ENCODE assay signal across 14 mouse cellular contexts in genomic region chr15:85327808-85328207, GRCm38 (mm10). TPM values are rescaled to one million over a fixed set of nuclear protein-coding genes. Genes with fewer than 3 reads are reported as not detected.
DNase-seq lines count a peak whose midpoint lies in the region.
"Had no signal": no experiment of that assay in that cellular context is flagged by ENCODE, and none has a peak within 500 bp of the region (broad histone marks: within the 10 kb centered on the region; RNA-seq: fewer than 3 reads in every experiment).

No protein-coding gene starts in this region.

- peak; percentile 32 for DNase-seq in left cerebral cortex, adult 11 months (ENCODE audit: low spot score)
- no peak for DNase-seq in left cerebral cortex, postnatal 4 days
- DNase-seq in brain, adult 2 months (ENCODE audit: low read depth, low spot score) = peak; percentile 79
- DNase-seq in left cerebral cortex, adult 18-20 months (ENCODE audit: low spot score in 2 of 2) = peak; percentile 53 to 68
- DNase-seq in right cerebral cortex, postnatal 10 days (ENCODE audit: low spot score in 2 of 2) = peak; percentile 62 to 80
- no peak for DNase-seq in hindbrain, embryonic 10.5 days (ENCODE audit: low spot score)
- no peak for DNase-seq in adrenal gland, postnatal 10 days
- DNase-seq: adrenal gland, adult 2 months; cerebellum, adult 18-20 months; kidney, adult 8-10 months; thymus, adult 18-20 months had no signal

- H3K4me3 ChIP-seq in hindbrain, embryonic 10.5 days = no peak overlapping the region
- H3K4me3 ChIP-seq: embryonic facial prominence, embryonic 12.5 days; limb, embryonic 13.5 days; myocyte had no signal

- no peak overlapping the region for H3K27ac ChIP-seq in hindbrain, embryonic 10.5 days
- H3K27ac ChIP-seq: embryonic facial prominence, embryonic 12.5 days; limb, embryonic 13.5 days had no signal

- H3K4me1 ChIP-seq in hindbrain, embryonic 10.5 days (replicated peaks) = no peaks in the 10 kb centered on the region
- H3K4me1 ChIP-seq: embryonic facial prominence, embryonic 12.5 days; limb, embryonic 13.5 days had no signal

- intact Hi-C loops in left cerebral cortex, postnatal 4 days (cut with DNase I) = no loop called here

- H3K36me3 ChIP-seq in hindbrain, embryonic 10.5 days = no peaks in the 10 kb centered on the region
- H3K36me3 ChIP-seq: embryonic facial prominence, embryonic 12.5 days; limb, embryonic 13.5 days had no signal

- 0 out of 2 replicates have a peak, but pooled peaks cover 7% of the 10 kb centered on the region for H3K9me3 ChIP-seq in hindbrain, embryonic 10.5 days
- H3K9me3 ChIP-seq: embryonic facial prominence, embryonic 12.5 days; limb, embryonic 13.5 days had no signal

- H3K27me3 ChIP-seq in hindbrain, embryonic 10.5 days (ENCODE audit: insufficient read depth, poor library complexity, severe bottlenecking) = no peaks in the 10 kb centered on the region
- H3K27me3 ChIP-seq: embryonic facial prominence, embryonic 12.5 days; limb, embryonic 13.5 days had no signal

- WGBS in hindbrain, embryonic 10.5 days = 70% methylated on average over 11 of the region's 11 CpGs

RNA-seq across cellular contexts. Expression of gene Atxn10, which starts 8.2 kb away (rescaled TPM):
- total RNA-seq in left cerebral cortex, postnatal 4 days (2021) = 100 to 1,000 TPM; 388 to 389 TPM
- 100 to 1,000 TPM; 267 to 276 TPM for total RNA-seq in left cerebral cortex, adult 18-20 months (2021)
- polyA plus RNA-seq in hindbrain, embryonic 10.5 days (2016; fragmentation: Nextera tagmentation; extraction: Ambion mirVana) = 349 and 385 TPM in 2 replicates
- 100 to 1,000 TPM; 107 to 110 TPM for total RNA-seq in adrenal gland, postnatal 10 days (2021)

Comparison
In these comparisons a context has a peak if more than half of its experiments do, and no peak if none do; other contexts are left out.
1. DNase-seq: peak in left cerebral cortex, adult 11 months (single experiment), brain, adult 2 months (single experiment), left cerebral cortex, adult 18-20 months (2 of 2) and right cerebral cortex, postnatal 10 days (2 of 2); none in left cerebral cortex, postnatal 4 days (single experiment), hindbrain, embryonic 10.5 days (single experiment) and adrenal gland, postnatal 10 days (single experiment).